Mouse (Mus musculus) MEL (cell line): ENCODE measurements around the gene Dock3. TPM values are rescaled to one million over a fixed set of nuclear protein-coding genes. Genes with fewer than 3 reads are reported as not detected.

Experiments
- DNase-seq: peaks from one replicate; pipeline ENCODE4 v3.0.0; 2011; ENCODE audit warnings: low read depth, low spot score
- H3K27ac ChIP-seq: 2 replicates; pipeline ENCODE4 v1.5.1; 2012; ENCODE audit warnings: low read depth, mild to moderate bottlenecking, control low read depth, low read length, moderate library complexity; ENCODE audit not compliant: control insufficient read depth
- H3K27me3 ChIP-seq, 2 experiments: fragments of 150-350 bp in 1 of 2; sonication (generic) in 1 of 2; 2 replicates each; pipeline ENCODE4 v1.6.1; 2012; ENCODE audit warnings: low read length in 2 of 2, mild to moderate bottlenecking in 2 of 2, improper control_type of control experiment in 1 of 2, moderate library complexity in 1 of 2; ENCODE audit not compliant: insufficient read depth in 2 of 2, control insufficient read depth in 1 of 2
- H3K36me3 ChIP-seq, 2 experiments: 2 replicates each; pipeline ENCODE4 v1.6.1; 2012 to 2014; ENCODE audit warnings: low read length in 2 of 2, improper control_type of control experiment in 1 of 2, inconsistent platforms in 1 of 2, mild to moderate bottlenecking in 1 of 2; ENCODE audit not compliant: insufficient read depth in 2 of 2, control insufficient read depth in 1 of 2
- H3K4me1 ChIP-seq, 2 experiments: fragments of 150-350 bp in 1 of 2; sonication (generic) in 1 of 2; 2 replicates each; pipeline ENCODE4 v1.6.1; 2012; ENCODE audit warnings: low read length in 2 of 2, improper control_type of control experiment in 1 of 2, mild to moderate bottlenecking in 1 of 2; ENCODE audit not compliant: insufficient read depth in 2 of 2, control insufficient read depth in 1 of 2
- H3K4me3 ChIP-seq, 2 experiments: fragments of 150-350 bp in 1 of 2; sonication (generic) in 1 of 2; 2 replicates each; pipeline ENCODE4 v1.5.1; 2012; ENCODE audit warnings: low read depth in 2 of 2, low read length in 2 of 2, mild to moderate bottlenecking in 2 of 2, moderate library complexity in 2 of 2, control low read depth in 1 of 2, improper control_type of control experiment in 1 of 2; ENCODE audit not compliant: control insufficient read depth in 1 of 2, insufficient read depth in 1 of 2
- H3K79me2 ChIP-seq: 2 replicates; pipeline ENCODE4 v1.6.1; 2012; ENCODE audit warnings: mild to moderate bottlenecking, low read length, moderate library complexity; ENCODE audit not compliant: control insufficient read depth, poor library complexity, insufficient read depth
- H3K9ac ChIP-seq: 2 replicates; pipeline ENCODE4 v1.6.1; 2012; ENCODE audit warnings: low read depth, mild to moderate bottlenecking, control low read depth, low read length, moderate library complexity; ENCODE audit not compliant: control insufficient read depth, poor library complexity, severe bottlenecking
- H3K9me3 ChIP-seq: fragments of 150-350 bp; sonication (generic); replicated peaks from 2 replicates; pipeline ENCODE4 v1.6.1; 2012; ENCODE audit warnings: mild to moderate bottlenecking, low read length, improper control_type of control experiment, moderate library complexity; ENCODE audit not compliant: insufficient read depth
- BHLHE40 ChIP-seq: IDR thresholded peaks from 2 replicates; pipeline ENCODE4 v1.6.1; 2012; ENCODE audit warnings: low read depth, mild to moderate bottlenecking, inconsistent platforms, low read length, improper control_type of control experiment, borderline replicate concordance
- CHD2 ChIP-seq: IDR thresholded peaks from 2 replicates; pipeline ENCODE4 v1.6.1; 2011; ENCODE audit warnings: low read length, improper control_type of control experiment
- CTCF ChIP-seq, 3 experiments: IDR thresholded peaks in 2 of 3; conservative IDR thresholded peaks in 1 of 3; 2 replicates each; pipeline ENCODE4 v1.5.1; 2011 to 2012; ENCODE audit warnings: low read length in 3 of 3, low read depth in 2 of 3, mild to moderate bottlenecking in 2 of 3, improper control_type of control experiment in 1 of 3, inconsistent platforms in 1 of 3, mixed read lengths in 1 of 3, moderate library complexity in 1 of 3; ENCODE audit not compliant: control insufficient read depth in 1 of 3, insufficient read depth in 1 of 3, poor library complexity in 1 of 3, severe bottlenecking in 1 of 3
- EP300 ChIP-seq, 2 experiments: IDR thresholded peaks; 2 replicates each; pipeline ENCODE4 v1.6.1; 2011; ENCODE audit warnings: improper control_type of control experiment in 2 of 2, low read length in 2 of 2, low read depth in 1 of 2, mild to moderate bottlenecking in 1 of 2
- GATA1 ChIP-seq: IDR thresholded peaks from 2 replicates; pipeline ENCODE4 v1.6.1; 2011; ENCODE audit warnings: low read depth, low read length, improper control_type of control experiment
- HCFC1 ChIP-seq: IDR thresholded peaks from 2 replicates; pipeline ENCODE4 v1.6.1; 2012; ENCODE audit warnings: low read depth, mild to moderate bottlenecking, inconsistent platforms, low read length, improper control_type of control experiment, moderate library complexity
- KAT2A ChIP-seq: conservative IDR thresholded peaks from 2 replicates; pipeline ENCODE4 v1.6.1; 2012; ENCODE audit warnings: low read depth, low read length, improper control_type of control experiment, inconsistent platforms
- MAFK ChIP-seq: IDR thresholded peaks from 2 replicates; pipeline ENCODE4 v1.6.1; 2011; ENCODE audit warnings: low read depth, mild to moderate bottlenecking, low read length, improper control_type of control experiment, borderline replicate concordance
- MAZ ChIP-seq: IDR thresholded peaks from 2 replicates; pipeline ENCODE4 v1.6.1; 2012; ENCODE audit warnings: low read depth, mild to moderate bottlenecking, inconsistent platforms, low read length, improper control_type of control experiment
- MEF2A ChIP-seq: IDR thresholded peaks from 2 replicates; pipeline ENCODE4 v1.6.1; 2014; ENCODE audit warnings: low read depth, mild to moderate bottlenecking, inconsistent platforms, low read length, improper control_type of control experiment; ENCODE audit not compliant: poor library complexity, insufficient replicate concordance, severe bottlenecking; ENCODE audit errors: extremely low read depth
- MXI1 ChIP-seq: IDR thresholded peaks from 2 replicates; pipeline ENCODE4 v1.6.1; 2011; ENCODE audit warnings: mild to moderate bottlenecking, low read depth, low read length, improper control_type of control experiment
- MYB ChIP-seq: IDR thresholded peaks from 2 replicates; pipeline ENCODE4 v1.6.1; 2011; ENCODE audit warnings: mild to moderate bottlenecking, low read depth, low read length, improper control_type of control experiment
- POLR2A ChIP-seq, 2 experiments: IDR thresholded peaks; 2 replicates each; pipeline ENCODE4 v1.6.1; 2011 to 2012; ENCODE audit warnings: low read length in 2 of 2, mild to moderate bottlenecking in 2 of 2, control low read depth in 1 of 2, improper control_type of control experiment in 1 of 2, low read depth in 1 of 2, moderate library complexity in 1 of 2; ENCODE audit not compliant: control insufficient read depth in 1 of 2, insufficient read depth in 1 of 2, poor library complexity in 1 of 2
- POLR2AphosphoS2 ChIP-seq: IDR thresholded peaks from 2 replicates; pipeline ENCODE4 v1.6.1; 2011; ENCODE audit warnings: low read length, improper control_type of control experiment
- POLR2AphosphoS5 ChIP-seq: IDR thresholded peaks from 2 replicates; pipeline ENCODE4 v1.6.1; 2012; ENCODE audit warnings: low read depth, borderline replicate concordance, mild to moderate bottlenecking, inconsistent platforms, low read length, moderate library complexity, mixed read lengths
- RAD21 ChIP-seq: IDR thresholded peaks from 2 replicates; pipeline ENCODE4 v1.6.1; 2011; ENCODE audit warnings: mild to moderate bottlenecking, low read depth, low read length, improper control_type of control experiment
- SIN3A ChIP-seq: IDR thresholded peaks from 2 replicates; pipeline ENCODE4 v1.6.1; 2012; ENCODE audit warnings: low read length, improper control_type of control experiment, inconsistent platforms
- SMC3 ChIP-seq: IDR thresholded peaks from 2 replicates; pipeline ENCODE4 v1.6.1; 2011; ENCODE audit warnings: low read depth, low read length, improper control_type of control experiment
- TAL1 ChIP-seq: IDR thresholded peaks from 2 replicates; pipeline ENCODE4 v1.6.1; 2012; ENCODE audit warnings: mild to moderate bottlenecking, inconsistent platforms, low read length, moderate library complexity, mixed read lengths
- USF2 ChIP-seq, 2 experiments: IDR thresholded peaks; 2 replicates each; pipeline ENCODE4 v1.6.1; 2011 to 2012; ENCODE audit warnings: improper control_type of control experiment in 2 of 2, low read length in 2 of 2, borderline replicate concordance in 1 of 2, inconsistent platforms in 1 of 2, low read depth in 1 of 2, mild to moderate bottlenecking in 1 of 2; ENCODE audit not compliant: insufficient read depth in 1 of 2
- ZC3H11A ChIP-seq: IDR thresholded peaks from 2 replicates; pipeline ENCODE4 v1.6.1; 2012; ENCODE audit warnings: low read depth, mild to moderate bottlenecking, inconsistent platforms, low read length, improper control_type of control experiment
- ZKSCAN1 ChIP-seq: IDR thresholded peaks from 2 replicates; pipeline ENCODE4 v1.6.1; 2012; ENCODE audit warnings: low read depth, mild to moderate bottlenecking, inconsistent platforms, low read length, improper control_type of control experiment, moderate library complexity
- ZNF384 ChIP-seq: IDR thresholded peaks from 2 replicates; pipeline ENCODE4 v1.6.1; 2012; ENCODE audit warnings: low read depth, mild to moderate bottlenecking, inconsistent platforms, low read length, improper control_type of control experiment
- polyA plus RNA-seq, 2 experiments: library from polyadenylated mRNA; stranded (reverse) in 1 of 2; unstranded in 1 of 2; fragments of >175 nt in 1 of 2; fragments of >200 nt in 1 of 2; gene quantifications; 2 replicates each; pipeline versions ENCODE4 v1.2.1 to v1.2.4; 2012; ENCODE audit warnings: low replicate concordance in 2 of 2, low read depth in 1 of 2; ENCODE audit not compliant: insufficient read length in 2 of 2, insufficient read depth in 1 of 2, missing spikeins in 1 of 2
- total RNA-seq: library from RNA; depleted of rRNA; stranded (reverse); fragments of 300-350 nt; gene quantifications from 2 replicates; pipeline ENCODE4 v1.2.3, GENCODE M21; 2012

The Dock3 gene
- total and polyA plus RNA-seq, 3 experiments, result 0.03 to 0.08 TPM; not detected in 1

- H3K4me3 ChIP-seq, result no peak overlapping the region
- no peak overlapping the region for H3K27ac ChIP-seq
These were observed 342.4 kb downstream of the Dock3 start for GRCm38 (mm10) chr9:106889321-106889720.

DNA sequence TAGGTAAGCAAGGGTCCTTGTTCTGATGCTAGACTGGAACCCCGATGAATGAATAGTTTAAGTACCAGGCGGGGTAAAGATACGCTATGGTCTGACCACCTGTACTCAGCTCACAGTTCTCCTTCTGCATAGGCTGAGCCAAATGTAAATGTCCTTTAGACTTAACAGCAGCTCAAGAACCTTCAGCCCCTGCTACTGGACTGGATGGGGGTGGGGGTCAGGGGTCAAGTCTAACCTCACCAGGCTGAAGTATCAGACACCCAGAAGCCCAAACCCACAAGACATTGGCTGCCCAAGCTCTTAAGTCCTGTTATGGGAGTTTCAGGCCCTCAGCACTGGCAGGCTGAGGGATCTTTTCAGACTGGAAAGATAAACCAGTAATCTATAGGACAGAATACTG lies 343.4 kb downstream of the Dock3 start:
- Histone ChIP-seq H3K4me1 (peaks cover 6 to 44% of the 10 kb centered on the region in 2 experiments), H3K79me2 (peaks cover 60% of the 10 kb centered on the region), H3K27ac (no peak overlapping the region), H3K4me3 (no peak overlapping the region), H3K36me3 (peaks cover 3 to 45% of the 10 kb centered on the region in 2 experiments), H3K9me3 (no peaks in the 10 kb centered on the region), H3K27me3 (no peaks in the 10 kb centered on the region), H3K9ac (no peak overlapping the region)
- TF ChIP-seq MXI1 (no peak), MAFK (no peak), KAT2A (no peak), CTCF (IDR thresholded peaks at IDR 0.05 in 2 of 3, conservative IDR thresholded peaks at IDR 0.05 in 1 of 3; ENCODE audit: control insufficient read depth in 1 of 3, insufficient read depth in 1 of 3, low read depth in 2 of 3, low read length in 3 of 3, poor library complexity in 1 of 3, severe bottlenecking in 1 of 3) (no peak), SMC3 (no peak), SIN3A (no peak), USF2 (IDR thresholded peaks at IDR 0.05; ENCODE audit: borderline replicate concordance in 1 of 2, insufficient read depth in 1 of 2, low read depth in 1 of 2, low read length in 2 of 2) (no peak), ZC3H11A (no peak), CHD2 (no peak), ZKSCAN1 (no peak), MAZ (no peak), GATA1 (no peak), TAL1 (no peak), HCFC1 (no peak), EP300 (IDR thresholded peaks at IDR 0.05; ENCODE audit: low read depth in 1 of 2, low read length in 2 of 2) (no peak), BHLHE40 (no peak)
- DNase-seq, result no peak

More at GRCm38 (mm10) chr9:106889321-106889720, 342.4 kb downstream of the Dock3 start:
- TF ChIP-seq ZKSCAN1 (no peak), MAZ (no peak), POLR2AphosphoS2 (no peak), SIN3A (peak; percentile 68), MXI1 (peak; percentile 26; the same call in 1 of the 2 replicates), RAD21 (no peak), MEF2A (no peak), ZNF384 (no peak), SMC3 (no peak), POLR2A (IDR thresholded peaks at IDR 0.05; ENCODE audit: control insufficient read depth in 1 of 2, insufficient read depth in 1 of 2, low read depth in 1 of 2, low read length in 2 of 2, poor library complexity in 1 of 2) (0 out of 4 replicates have a peak, but pooled peaks of 1 of the 2 experiments have one; percentile 16), MYB (no peak), POLR2AphosphoS5 (no peak)
- Histone ChIP-seq H3K9ac (no peak overlapping the region), H3K79me2 (peaks cover 53% of the 10 kb centered on the region), H3K27me3 (no peaks in the 10 kb centered on the region), H3K36me3 (peaks cover 3 to 36% of the 10 kb centered on the region in 2 experiments), H3K4me1 (peaks cover 6 to 40% of the 10 kb centered on the region in 2 experiments), H3K9me3 (no peaks in the 10 kb centered on the region)
- DNase-seq, result peak; percentile 42
